Mouse (Mus musculus) forebrain, embryonic 15.5 days (tissue): ENCODE results near the gene Snx30. TPM values are rescaled to one million over a fixed set of nuclear protein-coding genes. Genes with fewer than 3 reads are reported as not detected.
A peak's percentile ranks its signal among the peaks of the same experiment; 100 is the strongest.

ENCODE experiments used
- ATAC-seq: fragments of 200-750 bp; cut with Nextera tagmentation; replicated peaks from 2 replicates; pipeline ENCODE4 v1.8.0; 2017; ENCODE audit warnings: mild to moderate bottlenecking, moderate TSS enrichment, moderate library complexity
- H3K27ac ChIP-seq: fragments of 300-500 bp; sonication (generic); replicated peaks from 2 replicates; pipeline ENCODE4 v1.5.1; 2015; ENCODE audit warnings: mild to moderate bottlenecking, inconsistent platforms
- H3K27me3 ChIP-seq: fragments of 300-500 bp; sonication (generic); 2 replicates; pipeline ENCODE4 v1.6.1; 2015; ENCODE audit warnings: inconsistent platforms
- H3K36me3 ChIP-seq: fragments of 300-500 bp; sonication (generic); 2 replicates; pipeline ENCODE4 v1.6.1; 2015; ENCODE audit warnings: mild to moderate bottlenecking, inconsistent platforms
- H3K4me1 ChIP-seq: fragments of 300-500 bp; sonication (generic); 2 replicates; pipeline ENCODE4 v1.6.1; 2015; ENCODE audit warnings: inconsistent platforms
- H3K4me2 ChIP-seq: fragments of 300-500 bp; sonication (generic); replicated peaks from 2 replicates; pipeline ENCODE4 v1.6.1; 2015; ENCODE audit warnings: mild to moderate bottlenecking, inconsistent platforms
- H3K4me3 ChIP-seq: fragments of 300-500 bp; sonication (generic); 2 replicates; pipeline ENCODE4 v1.5.1; 2015; ENCODE audit warnings: mild to moderate bottlenecking, inconsistent platforms
- H3K9ac ChIP-seq: fragments of 300-500 bp; sonication (generic); replicated peaks from 2 replicates; pipeline ENCODE4 v1.6.1; 2015; ENCODE audit warnings: mild to moderate bottlenecking, inconsistent platforms
- H3K9me3 ChIP-seq: fragments of 300-500 bp; sonication (generic); 2 replicates; pipeline ENCODE4 v1.6.1; 2016; ENCODE audit warnings: inconsistent platforms
- WGBS: fragments of 180-500 bp; shearing (Covaris S2); methylation state at CpG from one replicate; pipeline ENCODE4 v1.1.7; 2015; ENCODE audit warnings: mixed read lengths; 5-methylcytosine and 5-hydroxymethylcytosine counted together
- polyA plus RNA-seq: library from polyadenylated mRNA; unstranded; fragments of >200 nt; fragmentation: Nextera tagmentation; extraction: Ambion mirVana; gene quantifications from 2 replicates; pipeline ENCODE4 v1.2.1, GENCODE M21; 2015

Gene Snx30
- polyA plus RNA-seq, 1 experiment from 2014 or later = 13.0 TPM

DNA sequence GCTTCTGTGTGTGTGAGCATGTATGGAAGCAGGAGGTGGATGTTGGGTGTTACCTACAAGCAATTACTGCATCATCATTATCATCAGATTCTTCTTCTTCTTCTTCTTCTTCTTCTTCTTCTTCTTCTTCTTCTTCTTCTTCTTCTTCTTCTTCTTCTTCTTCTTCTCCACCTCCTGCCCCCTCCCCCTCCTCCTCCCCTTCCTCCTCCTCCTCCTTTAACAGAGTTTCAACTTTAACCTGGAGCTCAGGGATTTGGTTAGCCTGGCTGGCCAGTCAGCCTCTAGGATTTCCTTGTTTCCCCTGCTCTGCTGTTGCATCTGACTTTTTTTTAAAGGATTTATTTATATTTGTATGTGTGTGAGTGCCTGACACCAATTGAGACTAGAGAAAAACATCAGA, 4.2 kb upstream of the Snx30 start, which contains the start of gene Inip:
Inip (minus strand) TSS at position 101 of the 400 bp plus-strand sequence.
- Histone ChIP-seq H3K4me1 (peaks cover 7% of the 10 kb centered on the region), H3K9ac (no peak within 1 kb of the TSS), H3K4me3 (no peak within 1 kb of the TSS), H3K27ac (no peak within 1 kb of the TSS), H3K9me3 (no peaks in the 10 kb centered on the region), H3K4me2 (no peak within 1 kb of the TSS), H3K27me3 (no peaks in the 10 kb centered on the region), H3K36me3 (no peaks in the 10 kb centered on the region)
- ATAC-seq = no peak

DNA sequence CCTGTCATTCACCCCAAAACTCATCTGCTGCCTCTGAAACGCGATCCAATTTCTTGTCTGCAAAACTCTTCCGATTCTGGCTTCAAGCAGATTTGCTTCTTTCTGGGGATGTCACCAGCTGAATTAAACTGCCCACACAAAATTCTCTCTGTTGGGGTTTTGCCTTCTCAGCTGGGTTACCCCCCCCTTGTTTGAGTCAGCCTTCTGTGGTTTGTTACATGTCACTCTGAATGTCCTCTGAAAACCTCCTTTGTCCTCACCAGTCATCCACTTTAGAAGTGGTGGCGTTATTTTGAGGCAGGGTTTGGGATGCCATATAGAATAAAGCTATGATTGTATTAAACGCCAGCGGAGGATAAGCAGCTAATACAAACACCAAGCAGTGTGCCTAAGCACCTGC, 3.5 kb upstream of the Snx30 start:
- Histone ChIP-seq H3K4me2 (no peak overlapping the region), H3K36me3 (no peaks in the 10 kb centered on the region), H3K9ac (no peak overlapping the region), H3K27ac (no peak overlapping the region), H3K4me3 (no peak overlapping the region), H3K9me3 (no peaks in the 10 kb centered on the region), H3K27me3 (no peaks in the 10 kb centered on the region), H3K4me1 (peaks cover 13% of the 10 kb centered on the region)
- 79% methylated on average over 6 of the region's 6 CpGs for WGBS
- no peak for ATAC-seq

DNA sequence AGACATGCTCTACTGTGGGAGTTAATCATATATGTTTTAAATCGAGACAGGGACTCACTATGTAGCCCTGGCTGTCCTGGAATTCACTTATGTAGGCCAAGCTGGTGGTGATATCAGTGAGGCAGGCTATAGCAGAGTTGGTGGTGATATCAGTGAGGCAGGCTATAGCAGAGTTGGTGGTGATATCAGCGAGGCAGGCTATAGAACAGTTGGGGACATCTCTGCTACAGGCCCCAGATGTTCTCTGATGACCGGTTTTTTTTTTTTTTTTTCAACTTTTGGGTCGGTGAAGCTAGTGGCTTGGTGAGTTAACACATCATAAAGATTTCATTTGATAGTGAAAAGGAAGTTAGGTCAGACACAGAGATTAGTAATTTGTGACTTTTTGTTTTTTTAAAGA, 2.8 kb upstream of the Snx30 start:
- ATAC-seq = no peak

DNA sequence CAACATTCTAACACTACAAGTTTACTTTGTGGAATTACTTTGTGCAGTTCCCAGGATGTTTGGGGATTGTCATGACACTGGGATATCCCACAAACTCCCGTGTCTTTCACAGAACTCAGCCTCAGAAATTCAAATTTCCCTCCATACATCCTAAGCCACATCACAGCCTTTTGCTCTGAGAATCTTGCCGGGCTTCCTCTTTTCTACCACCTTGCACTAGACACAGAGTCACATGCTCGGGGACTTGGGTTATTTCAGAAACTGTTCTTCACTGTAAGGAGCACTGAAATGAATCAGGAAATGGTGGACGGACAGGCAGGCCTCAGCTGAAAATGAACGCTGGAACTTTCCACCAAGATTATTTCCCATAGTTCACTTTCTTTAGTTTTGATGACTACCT, 2.3 kb upstream of the Snx30 start:
- Histone ChIP-seq H3K9ac (no peak overlapping the region), H3K4me3 (no peak overlapping the region), H3K4me1 (peaks cover 20% of the 10 kb centered on the region), H3K9me3 (no peaks in the 10 kb centered on the region), H3K27ac (no peak overlapping the region), H3K36me3 (no peaks in the 10 kb centered on the region), H3K27me3 (no peaks in the 10 kb centered on the region), H3K4me2 (no peak overlapping the region)
- no peak for ATAC-seq
- WGBS = 80% methylated on average over 5 of the region's 5 CpGs

More for the DNA sequence above, 2.8 kb upstream of the Snx30 start:
- Histone ChIP-seq H3K9me3 (no peaks in the 10 kb centered on the region), H3K4me1 (peaks cover 19% of the 10 kb centered on the region), H3K9ac (no peak overlapping the region), H3K27me3 (no peaks in the 10 kb centered on the region), H3K27ac (no peak overlapping the region), H3K4me3 (no peak overlapping the region), H3K4me2 (no peak overlapping the region), H3K36me3 (no peaks in the 10 kb centered on the region)
- WGBS = 71% methylated on average over 4 of the region's 4 CpGs

DNA sequence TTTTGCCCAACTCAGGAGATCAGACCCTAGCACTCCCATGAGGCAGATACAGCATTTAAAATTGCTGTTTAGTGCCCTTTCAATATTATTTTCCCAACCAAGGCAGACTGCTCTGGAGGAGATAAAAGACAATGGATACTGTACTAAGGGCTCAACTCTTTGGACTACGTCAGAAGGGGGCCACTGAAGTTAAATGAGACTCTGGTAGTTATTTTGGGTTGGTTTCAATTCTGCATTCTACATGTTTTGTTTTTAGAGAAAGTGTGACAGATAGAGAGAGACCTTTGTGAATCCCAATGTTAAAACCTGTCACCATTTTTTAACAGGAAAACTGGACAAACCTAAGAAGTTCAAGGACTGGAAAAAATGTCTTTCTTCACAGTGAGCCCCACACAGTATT, 886 bp upstream of the Snx30 start:
- H3K4me3 ChIP-seq = peak overlapping the region; percentile 84
- H3K36me3 ChIP-seq = no peaks in the 10 kb centered on the region
- H3K4me2 ChIP-seq = peak overlapping the region; percentile 97
- WGBS = 81% methylated on average over 1 of the region's 1 CpGs
- H3K9ac ChIP-seq = peak overlapping the region; percentile 76; the same call in 1 of the 2 replicates
- no peaks in the 10 kb centered on the region for H3K27me3 ChIP-seq
- no peaks in the 10 kb centered on the region for H3K9me3 ChIP-seq
- peaks cover 20% of the 10 kb centered on the region for H3K4me1 ChIP-seq
- H3K27ac ChIP-seq = no peak overlapping the region
- ATAC-seq = no peak

DNA sequence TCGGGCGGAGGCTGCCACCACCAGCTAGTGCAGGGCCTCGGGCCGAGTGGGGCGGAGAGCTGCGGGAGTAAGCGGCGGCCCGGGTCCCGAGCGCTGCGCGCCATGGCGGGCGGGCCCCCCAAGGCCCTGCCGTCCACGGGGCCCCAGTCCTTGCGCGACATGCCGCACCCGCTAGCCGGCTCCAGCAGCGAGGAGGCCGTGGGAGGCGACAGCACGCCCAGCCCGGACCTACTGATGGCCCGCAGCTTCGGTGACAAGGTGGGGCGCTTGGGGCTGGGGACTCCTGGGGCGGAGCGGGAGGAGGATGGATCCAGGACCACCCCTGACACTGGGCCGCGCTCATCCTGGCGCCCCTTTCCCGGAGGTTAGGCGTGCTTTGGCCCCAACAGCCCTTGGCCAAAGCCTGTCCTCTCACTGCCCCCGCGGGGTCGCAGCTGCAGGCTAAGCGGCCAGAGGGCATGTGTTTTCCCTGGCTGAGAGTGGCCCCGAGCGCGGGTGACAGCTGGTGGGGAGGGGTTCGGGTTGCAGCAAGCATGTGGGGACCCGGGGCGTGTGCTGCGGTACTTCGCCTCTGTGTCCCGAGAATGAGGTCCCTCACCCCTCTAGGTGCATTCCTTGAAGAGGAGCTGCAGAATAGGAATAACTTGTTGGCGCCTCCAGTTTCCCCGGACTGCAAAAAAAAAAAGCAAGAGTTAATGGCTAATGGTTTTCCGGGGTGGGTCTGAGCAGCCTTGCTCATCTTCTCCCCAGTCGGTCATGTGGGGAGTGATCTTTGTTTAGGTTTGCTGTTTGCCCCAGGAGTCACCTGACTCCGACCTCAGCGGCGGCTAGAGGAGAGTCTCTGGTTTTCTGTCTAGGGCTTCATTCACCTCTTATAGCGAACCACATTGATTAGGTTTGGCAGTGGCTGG, 583 bp downstream of the Snx30 start:
- Histone ChIP-seq H3K9ac (peak overlapping the region; percentile 76), H3K27me3 (no peaks in the 10 kb centered on the region), H3K36me3 (no peaks in the 10 kb centered on the region)

DNA sequence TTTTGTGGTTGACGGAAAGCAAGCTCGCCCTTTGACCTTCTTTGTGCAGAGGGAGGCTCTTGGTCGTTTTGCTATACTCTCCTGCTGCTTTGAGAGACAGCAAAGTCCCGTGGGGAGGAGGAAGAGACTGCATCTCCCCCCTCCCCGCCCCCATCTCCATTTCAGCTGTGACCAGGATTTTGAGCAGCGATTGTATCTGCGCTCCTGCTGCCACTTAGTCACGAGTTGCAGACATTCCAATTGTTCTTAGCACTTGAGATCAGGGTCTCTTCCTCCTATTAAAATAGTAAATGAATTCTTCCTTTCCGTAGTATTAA, 1.2 kb downstream of the Snx30 start:
- ATAC-seq = no peak
- H3K4me2 ChIP-seq = peak overlapping the region; percentile 97
- H3K9me3 ChIP-seq = no peaks in the 10 kb centered on the region
- H3K4me1 ChIP-seq = peaks cover 20% of the 10 kb centered on the region
- WGBS = 6% methylated on average over 9 of the region's 9 CpGs
- H3K9ac ChIP-seq = peak overlapping the region; percentile 76
- peak overlapping the region; percentile 27; the same call in 1 of the 2 replicates for H3K27ac ChIP-seq
- peak overlapping the region; percentile 84 for H3K4me3 ChIP-seq
- H3K27me3 ChIP-seq = no peaks in the 10 kb centered on the region
- no peaks in the 10 kb centered on the region for H3K36me3 ChIP-seq

More for the DNA sequence above, 583 bp downstream of the Snx30 start:
- Histone ChIP-seq H3K9me3 (no peaks in the 10 kb centered on the region), H3K4me1 (peaks cover 20% of the 10 kb centered on the region), H3K4me3 (peak overlapping the region; percentile 84), H3K27ac (peak overlapping the region; percentile 78), H3K4me2 (peak overlapping the region; percentile 97)
- under 1% methylated on average over 56 of the region's 58 CpGs for WGBS
- peak; percentile 32 for ATAC-seq

DNA sequence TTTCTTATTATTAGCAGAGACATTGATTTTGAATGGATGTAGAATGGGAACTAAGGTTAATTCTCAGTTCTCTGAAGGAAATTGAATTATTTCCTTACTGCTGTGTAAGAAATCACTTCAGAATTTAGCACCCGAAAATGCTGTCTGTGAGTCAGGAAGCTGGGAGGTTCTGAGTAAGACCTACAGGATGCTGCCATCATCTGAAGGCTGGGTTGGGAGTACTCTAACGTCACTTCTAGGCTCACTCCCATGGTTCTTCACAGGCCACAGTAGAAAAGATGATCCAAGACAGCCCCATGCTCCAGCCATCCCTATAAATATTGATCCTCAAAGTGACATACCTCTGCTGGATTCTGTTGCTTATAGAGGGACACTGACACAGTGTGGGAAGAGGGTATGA, 1.9 kb downstream of the Snx30 start:
- no peak for ATAC-seq
- Histone ChIP-seq H3K4me3 (peak overlapping the region; percentile 84; the same call in 1 of the 2 replicates), H3K36me3 (no peaks in the 10 kb centered on the region), H3K4me2 (peak overlapping the region; percentile 97), H3K9me3 (no peaks in the 10 kb centered on the region), H3K4me1 (peaks cover 20% of the 10 kb centered on the region), H3K9ac (no peak overlapping the region), H3K27ac (no peak overlapping the region), H3K27me3 (no peaks in the 10 kb centered on the region)
- 67% methylated on average over 2 of the region's 2 CpGs for WGBS

DNA sequence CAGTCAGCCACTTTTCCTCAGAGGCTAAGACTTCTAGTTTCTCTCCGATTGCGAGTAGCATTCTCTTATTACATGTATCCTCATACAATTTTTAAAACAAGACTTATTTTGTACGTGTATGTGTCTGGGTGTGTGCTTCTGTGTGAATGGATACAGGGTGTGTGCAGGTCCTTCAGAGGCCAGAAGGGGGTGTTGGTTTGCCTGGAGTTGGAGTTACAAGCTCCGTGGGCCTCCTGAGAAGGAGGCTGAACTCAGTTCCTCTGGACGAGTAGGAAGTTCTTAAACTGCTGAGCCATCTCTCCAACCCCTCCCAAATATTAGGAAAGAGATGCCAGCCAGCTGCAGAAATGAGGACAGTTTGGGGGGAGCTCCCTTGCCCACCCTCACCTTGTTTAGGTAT, 2.8 kb downstream of the Snx30 start:
- Histone ChIP-seq H3K27ac (no peak overlapping the region), H3K4me1 (peaks cover 20% of the 10 kb centered on the region), H3K4me3 (no peak overlapping the region), H3K9ac (no peak overlapping the region), H3K36me3 (no peaks in the 10 kb centered on the region), H3K27me3 (no peaks in the 10 kb centered on the region), H3K4me2 (no peak overlapping the region), H3K9me3 (no peaks in the 10 kb centered on the region)
- no peak for ATAC-seq
- WGBS = 68% methylated on average over 5 of the region's 5 CpGs

DNA sequence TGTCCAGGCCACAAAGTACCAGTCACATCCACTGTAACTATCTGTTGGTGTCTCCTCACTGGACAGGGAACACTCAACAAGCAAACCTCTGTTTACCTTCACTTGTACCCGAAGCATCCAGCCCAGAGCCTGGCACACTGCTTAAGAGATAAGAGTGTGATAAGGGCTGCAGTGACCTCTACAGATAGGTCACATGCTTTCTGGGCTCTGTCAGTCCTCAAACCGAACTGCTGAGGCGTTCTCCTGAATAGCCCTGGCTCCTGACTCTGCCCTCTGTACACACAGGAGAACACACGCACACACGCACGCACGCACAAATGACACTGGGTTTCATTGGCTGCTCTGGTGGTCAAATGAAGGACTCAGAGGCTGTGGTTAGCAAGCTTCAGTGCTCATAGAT, 8.5 kb downstream of the Snx30 start:
- Histone ChIP-seq H3K4me3 (no peak overlapping the region), H3K9ac (no peak overlapping the region), H3K4me1 (peaks cover 5% of the 10 kb centered on the region), H3K36me3 (no peaks in the 10 kb centered on the region), H3K9me3 (no peaks in the 10 kb centered on the region), H3K4me2 (no peak overlapping the region), H3K27ac (no peak overlapping the region), H3K27me3 (no peaks in the 10 kb centered on the region)
- no peak for ATAC-seq
- WGBS = 83% methylated on average over 7 of the region's 7 CpGs

DNA sequence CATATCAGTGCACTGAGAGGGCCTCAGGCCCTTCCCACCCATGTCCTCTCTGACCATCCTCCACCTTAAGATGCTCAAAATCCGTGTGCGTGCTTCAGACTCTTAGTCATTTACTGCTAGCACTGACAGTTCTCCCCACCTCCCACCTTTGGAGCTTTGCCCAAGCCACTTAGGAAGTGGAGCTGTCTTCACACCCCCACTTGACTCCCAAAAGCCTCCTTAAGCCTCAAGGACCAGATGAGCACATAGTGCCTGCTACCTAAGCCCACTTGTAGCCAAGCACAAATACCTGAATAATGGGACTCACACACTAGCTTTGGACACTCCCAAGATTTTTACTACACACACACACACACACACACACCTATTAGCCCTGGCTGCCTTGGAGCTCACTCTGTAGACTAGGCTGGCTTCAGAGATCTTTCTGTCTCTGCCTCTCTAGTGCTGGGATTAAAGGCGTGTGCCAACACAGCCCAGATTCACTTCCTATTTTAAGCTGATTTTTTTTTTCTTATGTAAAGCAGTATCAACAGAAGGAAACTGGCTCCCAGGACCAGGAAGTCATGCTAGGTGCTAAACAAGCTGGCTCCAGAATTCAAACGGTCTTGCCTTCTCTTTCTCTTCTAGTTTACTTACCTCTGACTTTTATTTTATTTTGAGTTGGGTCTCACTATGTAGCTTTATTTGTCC, 9.6 kb downstream of the Snx30 start:
- WGBS = 74% methylated on average over 4 of the region's 4 CpGs
- Histone ChIP-seq H3K4me3 (no peak overlapping the region), H3K9me3 (no peaks in the 10 kb centered on the region), H3K4me2 (no peak overlapping the region), H3K36me3 (no peaks in the 10 kb centered on the region), H3K27me3 (no peaks in the 10 kb centered on the region), H3K9ac (no peak overlapping the region), H3K27ac (no peak overlapping the region), H3K4me1 (peaks cover 14% of the 10 kb centered on the region)
- no peak for ATAC-seq

DNA sequence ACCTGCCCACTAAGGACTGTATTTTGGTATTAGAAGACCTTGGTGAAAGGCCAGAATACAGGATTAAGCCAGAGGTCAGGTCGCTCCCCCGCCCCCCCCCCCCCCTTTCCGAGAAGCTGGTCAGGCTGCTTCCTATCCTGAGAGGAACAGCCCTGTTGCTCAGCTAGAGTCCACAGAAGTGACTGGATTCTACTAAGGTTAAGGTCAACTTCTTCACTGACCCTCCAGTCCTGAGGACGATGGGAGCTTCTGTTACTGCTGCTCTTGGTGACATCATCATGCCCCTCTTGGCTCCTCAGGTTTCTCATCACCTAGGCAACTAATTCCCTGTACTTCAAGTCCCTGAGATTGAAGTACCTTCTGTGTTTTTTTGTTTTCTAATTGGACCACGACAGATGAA, 10.4 kb downstream of the Snx30 start:
- Histone ChIP-seq H3K4me1 (peaks cover 14% of the 10 kb centered on the region), H3K4me2 (no peak overlapping the region), H3K27ac (no peak overlapping the region), H3K36me3 (no peaks in the 10 kb centered on the region), H3K9me3 (no peaks in the 10 kb centered on the region), H3K4me3 (no peak overlapping the region), H3K27me3 (no peaks in the 10 kb centered on the region), H3K9ac (no peak overlapping the region)
- 38% methylated on average over 5 of the region's 5 CpGs for WGBS
- no peak for ATAC-seq
